Mouse (Mus musculus): ENCODE data around the gene Cadm1. TPM values are rescaled to one million over a fixed set of nuclear protein-coding genes. Genes with fewer than 3 reads are reported as not detected.

Cadm1 gene
- polyA plus RNA-seq, 1 experiment: 6.0 TPM

- Histone ChIP-seq H3K27me3 (replicated peaks; ENCODE audit: control insufficient read depth, insufficient read depth, low read length) (no peaks in the 10 kb centered on the region), H3K27ac (ENCODE audit: insufficient read depth, low read depth, low read length) (no peak overlapping the region), H3K36me3 (ENCODE audit: control insufficient read depth, insufficient read depth, low read length) (no peaks in the 10 kb centered on the region), H3K4me1 (ENCODE audit: control insufficient read depth, insufficient read depth, low read length) (no peaks in the 10 kb centered on the region; the same call in 1 of the 2 replicates), H3K4me3 (ENCODE audit: insufficient read depth, low read depth, low read length) (no peak overlapping the region)
- DNase-seq: no peak
- TF ChIP-seq POLR2A (IDR thresholded peaks at IDR 0.05; ENCODE audit: low read depth, low read length): no peak
- no peak for TF ChIP-seq CTCF (conservative IDR thresholded peaks at IDR 0.05; ENCODE audit: insufficient read depth, insufficient read length, low read depth, low read length)
- 67% methylated on average over 5 of the region's 5 CpGs for WGBS
These were observed 198.9 kb downstream of the Cadm1 start for GRCm38 (mm10) chr9:47728852-47729251.

GRCm38 (mm10) chr9:47730247-47730646 is 200.3 kb downstream of the Cadm1 start:
- H3K4me1 ChIP-seq (ENCODE audit: control insufficient read depth, insufficient read depth, low read length): no peaks in the 10 kb centered on the region; the same call in 1 of the 2 replicates
- no peak overlapping the region for H3K27ac ChIP-seq (ENCODE audit: insufficient read depth, low read depth, low read length)
- no peak overlapping the region for H3K4me3 ChIP-seq (ENCODE audit: insufficient read depth, low read depth, low read length)
- no peaks in the 10 kb centered on the region for H3K27me3 ChIP-seq (replicated peaks; ENCODE audit: control insufficient read depth, insufficient read depth, low read length)
- no peaks in the 10 kb centered on the region for H3K36me3 ChIP-seq (ENCODE audit: control insufficient read depth, insufficient read depth, low read length)
- 95% methylated on average over 6 of the region's 6 CpGs for WGBS
- no peak for TF ChIP-seq POLR2A (IDR thresholded peaks at IDR 0.05; ENCODE audit: low read depth, low read length)
- TF ChIP-seq CTCF (conservative IDR thresholded peaks at IDR 0.05; ENCODE audit: insufficient read depth, insufficient read length, low read depth, low read length): no peak
- DNase-seq: no peak

DNA sequence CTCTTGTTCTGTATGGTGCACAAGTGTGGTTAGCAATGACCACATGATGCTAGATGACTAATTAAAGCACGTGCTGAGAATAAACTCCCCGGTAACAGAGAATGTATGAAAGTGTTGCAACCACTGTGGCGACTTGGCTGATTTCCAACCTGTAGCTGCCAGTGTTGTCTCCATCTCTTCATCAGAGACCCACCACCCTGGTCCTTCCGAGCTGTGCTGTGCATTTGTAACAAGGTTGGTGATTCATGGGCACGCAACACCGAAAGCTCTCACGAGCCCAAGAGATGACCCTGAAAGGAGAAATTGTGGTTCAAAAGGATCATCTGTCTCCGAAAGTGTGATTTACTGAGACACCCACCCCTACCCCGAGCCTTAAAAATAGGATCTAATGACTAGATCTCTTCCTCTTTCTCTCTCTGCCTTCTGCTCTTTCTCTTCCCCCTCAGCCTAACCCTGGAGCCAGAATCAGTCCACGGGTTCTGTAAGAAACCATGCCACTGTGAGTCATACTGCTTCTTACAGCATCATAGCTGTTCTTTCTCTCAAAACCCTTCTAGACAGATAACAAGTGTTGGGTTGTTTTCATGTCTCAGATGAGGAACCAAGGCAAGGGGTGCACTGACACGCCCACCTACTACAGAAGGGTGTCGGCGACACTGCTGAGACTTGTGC is 203.9 kb downstream of the Cadm1 start:
- 82% methylated on average over 13 of the region's 13 CpGs for WGBS
- Histone ChIP-seq H3K27ac (ENCODE audit: insufficient read depth, low read depth, low read length) (no peak overlapping the region), H3K36me3 (ENCODE audit: control insufficient read depth, insufficient read depth, low read length) (no peaks in the 10 kb centered on the region), H3K27me3 (replicated peaks; ENCODE audit: control insufficient read depth, insufficient read depth, low read length) (no peaks in the 10 kb centered on the region), H3K4me1 (ENCODE audit: control insufficient read depth, insufficient read depth, low read length) (no peaks in the 10 kb centered on the region; the same call in 1 of the 2 replicates), H3K4me3 (ENCODE audit: insufficient read depth, low read depth, low read length) (no peak overlapping the region)
- peak; percentile 19 for DNase-seq
- TF ChIP-seq POLR2A (IDR thresholded peaks at IDR 0.05; ENCODE audit: low read depth, low read length) (no peak), CTCF (conservative IDR thresholded peaks at IDR 0.05; ENCODE audit: insufficient read depth, insufficient read length, low read depth, low read length) (no peak)

GRCm38 (mm10) chr9:47734905-47735304 is 204.9 kb downstream of the Cadm1 start:
- no peak for TF ChIP-seq POLR2A (IDR thresholded peaks at IDR 0.05; ENCODE audit: low read depth, low read length)
- no peak for TF ChIP-seq CTCF (conservative IDR thresholded peaks at IDR 0.05; ENCODE audit: insufficient read depth, insufficient read length, low read depth, low read length)
- WGBS: 95% methylated on average over 5 of the region's 5 CpGs
- Histone ChIP-seq H3K4me3 (ENCODE audit: insufficient read depth, low read depth, low read length) (no peak overlapping the region), H3K36me3 (ENCODE audit: control insufficient read depth, insufficient read depth, low read length) (no peaks in the 10 kb centered on the region), H3K4me1 (ENCODE audit: control insufficient read depth, insufficient read depth, low read length) (no peaks in the 10 kb centered on the region; the same call in 1 of the 2 replicates), H3K27ac (ENCODE audit: insufficient read depth, low read depth, low read length) (no peak overlapping the region), H3K27me3 (replicated peaks; ENCODE audit: control insufficient read depth, insufficient read depth, low read length) (no peaks in the 10 kb centered on the region)
- no peak for DNase-seq

DNA sequence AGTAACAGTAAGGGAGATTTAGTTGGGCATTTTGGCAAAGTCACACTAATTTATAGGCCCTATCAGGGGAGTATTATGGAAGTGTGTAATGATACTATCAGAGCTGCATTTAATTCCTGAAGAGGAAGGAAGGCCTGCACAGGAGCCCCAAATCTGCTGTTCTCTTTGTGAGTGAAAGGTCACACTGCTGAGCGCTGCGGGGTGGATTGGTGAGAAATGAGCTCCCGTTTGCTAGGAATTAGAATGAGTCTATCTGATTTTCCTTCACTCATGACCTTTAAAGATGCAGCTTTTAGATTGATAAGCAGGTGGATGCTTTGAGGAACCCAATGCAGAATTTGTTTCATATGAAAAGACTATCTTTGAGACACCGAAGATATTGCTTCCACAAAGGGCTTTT is 208.8 kb downstream of the Cadm1 start:
- Histone ChIP-seq H3K27me3 (replicated peaks; ENCODE audit: control insufficient read depth, insufficient read depth, low read length) (no peaks in the 10 kb centered on the region), H3K36me3 (ENCODE audit: control insufficient read depth, insufficient read depth, low read length) (no peaks in the 10 kb centered on the region), H3K4me3 (ENCODE audit: insufficient read depth, low read depth, low read length) (no peak overlapping the region), H3K4me1 (ENCODE audit: control insufficient read depth, insufficient read depth, low read length) (no peaks in the 10 kb centered on the region), H3K27ac (ENCODE audit: insufficient read depth, low read depth, low read length) (no peak overlapping the region)
- TF ChIP-seq CTCF (conservative IDR thresholded peaks at IDR 0.05; ENCODE audit: insufficient read depth, insufficient read length, low read depth, low read length) (no peak), POLR2A (IDR thresholded peaks at IDR 0.05; ENCODE audit: low read depth, low read length) (no peak)
- no peak for DNase-seq
- WGBS: 87% methylated on average over 4 of the region's 4 CpGs

DNA sequence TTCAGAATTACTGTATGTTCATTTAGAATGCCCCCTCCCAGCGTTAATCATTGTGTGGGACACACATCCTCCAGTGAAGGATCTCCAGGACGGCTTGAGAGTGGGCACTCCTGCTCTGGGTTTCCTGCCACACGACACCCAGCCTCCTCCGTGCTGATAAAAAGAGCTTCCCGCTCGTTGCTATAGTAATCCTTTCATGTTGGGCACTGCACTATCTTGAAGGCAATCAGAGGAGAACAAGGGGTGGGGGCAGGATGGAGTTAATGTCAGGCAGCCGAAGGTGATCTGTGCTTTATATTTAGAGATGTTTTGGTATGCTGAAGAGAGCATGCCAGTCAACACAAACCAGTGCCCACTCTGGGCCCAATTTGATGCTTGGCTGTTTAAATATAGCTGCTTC is 209.3 kb downstream of the Cadm1 start:
- no peaks in the 10 kb centered on the region for H3K36me3 ChIP-seq (ENCODE audit: control insufficient read depth, insufficient read depth, low read length)
- WGBS: 53% methylated on average over 7 of the region's 7 CpGs
- no peaks in the 10 kb centered on the region for H3K4me1 ChIP-seq (ENCODE audit: control insufficient read depth, insufficient read depth, low read length)
- DNase-seq: no peak
- no peak overlapping the region for H3K4me3 ChIP-seq (ENCODE audit: insufficient read depth, low read depth, low read length)
- no peak overlapping the region for H3K27ac ChIP-seq (ENCODE audit: insufficient read depth, low read depth, low read length)
- TF ChIP-seq CTCF (conservative IDR thresholded peaks at IDR 0.05; ENCODE audit: insufficient read depth, insufficient read length, low read depth, low read length): no peak
- H3K27me3 ChIP-seq (replicated peaks; ENCODE audit: control insufficient read depth, insufficient read depth, low read length): no peaks in the 10 kb centered on the region

GRCm38 (mm10) chr9:47741751-47742150 is 211.8 kb downstream of the Cadm1 start:
- Histone ChIP-seq H3K4me3 (ENCODE audit: insufficient read depth, low read depth, low read length) (no peak overlapping the region), H3K36me3 (ENCODE audit: control insufficient read depth, insufficient read depth, low read length) (no peaks in the 10 kb centered on the region), H3K4me1 (ENCODE audit: control insufficient read depth, insufficient read depth, low read length) (0 out of 2 replicates have a peak, but pooled peaks cover 4% of the 10 kb centered on the region), H3K27me3 (replicated peaks; ENCODE audit: control insufficient read depth, insufficient read depth, low read length) (no peaks in the 10 kb centered on the region), H3K27ac (ENCODE audit: insufficient read depth, low read depth, low read length) (no peak overlapping the region)
- DNase-seq: no peak
- no peak for TF ChIP-seq POLR2A (IDR thresholded peaks at IDR 0.05; ENCODE audit: low read depth, low read length)
- TF ChIP-seq CTCF (conservative IDR thresholded peaks at IDR 0.05; ENCODE audit: insufficient read depth, insufficient read length, low read depth, low read length): no peak
- 94% methylated on average over 3 of the region's 3 CpGs for WGBS

Measured in kidney, adult 2 months (tissue).